Mouse (Mus musculus) MEL (cell line): Measurements from ENCODE around the gene Ltbp2.

Experiments used
- CTCF ChIP-seq, 3 experiments: IDR thresholded peaks in 2 of 3; conservative IDR thresholded peaks in 1 of 3; 2 replicates each; pipeline ENCODE4 v1.5.1; 2011 to 2012; ENCODE audit warnings: low read length in 3 of 3, low read depth in 2 of 3, mild to moderate bottlenecking in 2 of 3, improper control_type of control experiment in 1 of 3, inconsistent platforms in 1 of 3, mixed read lengths in 1 of 3, moderate library complexity in 1 of 3; ENCODE audit not compliant: control insufficient read depth in 1 of 3, insufficient read depth in 1 of 3, poor library complexity in 1 of 3, severe bottlenecking in 1 of 3
- MAX ChIP-seq: IDR thresholded peaks from 2 replicates; pipeline ENCODE4 v1.6.1; 2011; ENCODE audit warnings: low read length, improper control_type of control experiment
- MAZ ChIP-seq: IDR thresholded peaks from 2 replicates; pipeline ENCODE4 v1.6.1; 2012; ENCODE audit warnings: low read depth, mild to moderate bottlenecking, inconsistent platforms, low read length, improper control_type of control experiment
- MEF2A ChIP-seq: IDR thresholded peaks from 2 replicates; pipeline ENCODE4 v1.6.1; 2014; ENCODE audit warnings: low read depth, mild to moderate bottlenecking, inconsistent platforms, low read length, improper control_type of control experiment; ENCODE audit not compliant: poor library complexity, insufficient replicate concordance, severe bottlenecking; ENCODE audit errors: extremely low read depth
- POLR2AphosphoS2 ChIP-seq: IDR thresholded peaks from 2 replicates; pipeline ENCODE4 v1.6.1; 2011; ENCODE audit warnings: low read length, improper control_type of control experiment
- POLR2AphosphoS5 ChIP-seq: IDR thresholded peaks from 2 replicates; pipeline ENCODE4 v1.6.1; 2012; ENCODE audit warnings: low read depth, borderline replicate concordance, mild to moderate bottlenecking, inconsistent platforms, low read length, moderate library complexity, mixed read lengths
- TAL1 ChIP-seq: IDR thresholded peaks from 2 replicates; pipeline ENCODE4 v1.6.1; 2012; ENCODE audit warnings: mild to moderate bottlenecking, inconsistent platforms, low read length, moderate library complexity, mixed read lengths

GRCm38 (mm10) chr12:84823601-84824000 is 52.7 kb downstream of the Ltbp2 start:
- TF ChIP-seq CTCF (IDR thresholded peaks at IDR 0.05 in 2 of 3, conservative IDR thresholded peaks at IDR 0.05 in 1 of 3; ENCODE audit: control insufficient read depth in 1 of 3, insufficient read depth in 1 of 3, low read depth in 2 of 3, low read length in 3 of 3, poor library complexity in 1 of 3, severe bottlenecking in 1 of 3): no peak
- TF ChIP-seq POLR2AphosphoS5: no peak
- TF ChIP-seq MAX: no peak
- no peak for TF ChIP-seq MEF2A
- no peak for TF ChIP-seq POLR2AphosphoS2
- no peak for TF ChIP-seq MAZ
- no peak for TF ChIP-seq TAL1
